Mouse (Mus musculus) adrenal gland, postnatal 4 days (tissue): ENCODE measurements at regions not wholly inside any gene's neighbourhood (a gene's known extent, or its start where the extent isn't known, plus 50 kb on each side); places are given as distances from the start of the nearest gene placed in this dataset.
A peak's percentile ranks its signal among the peaks of the same experiment; 100 is the strongest.
"Not testable (repeated sequence)": the region's sequence is repeated elsewhere in the genome, so short reads cannot be mapped to it uniquely, and the experiment has no call there.

ENCODE experiments used
- DNase-seq, 2 experiments: peaks; one replicate each; pipeline ENCODE4 v3.0.0; 2021 to 2022; ENCODE audit warnings: low spot score in 2 of 2, mixed read lengths in 2 of 2

- no peak for DNase-seq
Observed at GRCm38 (mm10) chr11:63211501-63211900, 82.7 kb downstream of the Pmp22 start.

- DNase-seq, result peak; percentile 53 to 69
Observed at GRCm38 (mm10) chr11:63213043-63213442, 84.3 kb downstream of the Pmp22 start.

GRCm38 (mm10) chr11:63213901-63214425 lies 85.2 kb downstream of the Pmp22 start:
- DNase-seq, result no peak

- no peak for DNase-seq
Observed at GRCm38 (mm10) chr11:63215993-63216392, 87.2 kb downstream of the Pmp22 start.

- no peak for DNase-seq
Observed at GRCm38 (mm10) chr11:63217049-63217448, 88.3 kb downstream of the Pmp22 start.

- DNase-seq, result no peak
Observed at GRCm38 (mm10) chr11:63226471-63226870, 97.7 kb downstream of the Pmp22 start.

- DNase-seq, result no peak
Observed at GRCm38 (mm10) chr11:63230786-63231185, 102.0 kb downstream of the Pmp22 start.

GRCm38 (mm10) chr11:63233172-63233966 lies 104.6 kb downstream of the Pmp22 start:
- no peak for DNase-seq

GRCm38 (mm10) chr11:63234481-63234880 lies 105.7 kb downstream of the Pmp22 start:
- no peak for DNase-seq

- no peak for DNase-seq
Observed at GRCm38 (mm10) chr11:63238655-63239054, 109.9 kb downstream of the Pmp22 start.

- no peak for DNase-seq
Observed at GRCm38 (mm10) chr11:63243906-63244416, 115.2 kb downstream of the Pmp22 start.

GRCm38 (mm10) chr11:63245041-63245440 lies 116.3 kb downstream of the Pmp22 start:
- no peak for DNase-seq

GRCm38 (mm10) chr11:63246052-63246661 lies 117.4 kb downstream of the Pmp22 start:
- no peak for DNase-seq

GRCm38 (mm10) chr11:63252012-63252856 lies 123.5 kb downstream of the Pmp22 start:
- DNase-seq, result no peak

GRCm38 (mm10) chr11:63252968-63253602 lies 124.3 kb downstream of the Pmp22 start:
- DNase-seq, result no peak

GRCm38 (mm10) chr11:63264432-63265061 lies 135.8 kb downstream of the Pmp22 start:
- DNase-seq, result no peak

- DNase-seq, result not testable (repeated sequence)
Observed at GRCm38 (mm10) chr11:63266290-63266689, 137.5 kb downstream of the Pmp22 start.

- DNase-seq, result no peak
Observed at GRCm38 (mm10) chr11:63276641-63277040, 147.9 kb downstream of the Pmp22 start.

GRCm38 (mm10) chr11:63281839-63282238 lies 153.1 kb downstream of the Pmp22 start:
- no peak for DNase-seq

GRCm38 (mm10) chr11:63282541-63282940 lies 153.8 kb downstream of the Pmp22 start:
- DNase-seq, result no peak
